Mouse (Mus musculus) thymus, postnatal 25 days (tissue): ENCODE data around the gene Gda.
A peak's percentile ranks its signal among the peaks of the same experiment; 100 is the strongest.

Experiments
- DNase-seq: peaks from one replicate; pipeline ENCODE4 v3.0.0; 2022

The Gda gene

GRCm38 (mm10) chr19:21440841-21441240, 32.4 kb downstream of the Gda start:
- no peak for DNase-seq

GRCm38 (mm10) chr19:21439141-21439737, 34.0 kb downstream of the Gda start:
- DNase-seq: no peak

- DNase-seq: no peak
Measured at GRCm38 (mm10) chr19:21436566-21436965, 36.7 kb downstream of the Gda start.

GRCm38 (mm10) chr19:21433348-21433747, 39.9 kb downstream of the Gda start:
- DNase-seq: no peak

GRCm38 (mm10) chr19:21432879-21433278, 40.4 kb downstream of the Gda start:
- no peak for DNase-seq

- no peak for DNase-seq
Measured at GRCm38 (mm10) chr19:21432286-21432685, 41.0 kb downstream of the Gda start.

GRCm38 (mm10) chr19:21425391-21425790, 47.9 kb downstream of the Gda start:
- no peak for DNase-seq

- DNase-seq: no peak
Measured at GRCm38 (mm10) chr19:21423731-21424130, 49.5 kb downstream of the Gda start.

- DNase-seq: no peak
Measured at GRCm38 (mm10) chr19:21418418-21418817, 54.8 kb downstream of the Gda start.

- DNase-seq: no peak
Measured at GRCm38 (mm10) chr19:21415377-21415776, 57.9 kb downstream of the Gda start.

GRCm38 (mm10) chr19:21409178-21409577, 64.1 kb downstream of the Gda start:
- DNase-seq: no peak

GRCm38 (mm10) chr19:21407363-21407762, 65.9 kb downstream of the Gda start:
- no peak for DNase-seq

GRCm38 (mm10) chr19:21397994-21398393, 75.3 kb downstream of the Gda start:
- no peak for DNase-seq

GRCm38 (mm10) chr19:21396364-21396763, 76.9 kb downstream of the Gda start:
- DNase-seq: no peak

- no peak for DNase-seq
Measured at GRCm38 (mm10) chr19:21390904-21391303, 82.3 kb downstream of the Gda start.

GRCm38 (mm10) chr19:21386842-21387241, 86.4 kb downstream of the Gda start:
- no peak for DNase-seq

- DNase-seq: no peak
Measured at GRCm38 (mm10) chr19:21384231-21384630, 89.0 kb downstream of the Gda start.

GRCm38 (mm10) chr19:21383491-21384226, 89.6 kb downstream of the Gda start:
- DNase-seq: no peak

- DNase-seq: no peak
Measured at GRCm38 (mm10) chr19:21381696-21382095, 91.5 kb downstream of the Gda start.

GRCm38 (mm10) chr19:21379195-21379594, 94.0 kb downstream of the Gda start:
- DNase-seq: no peak

- no peak for DNase-seq
Measured at GRCm38 (mm10) chr19:21376445-21377218, 96.6 kb downstream of the Gda start.

GRCm38 (mm10) chr19:21373073-21373755, 100.0 kb downstream of the Gda start:
- DNase-seq: peak; percentile 19

- no peak for DNase-seq
Measured at GRCm38 (mm10) chr19:21372395-21373072, 100.7 kb downstream of the Gda start.
